Mouse (Mus musculus) hindbrain, embryonic 14.5 days (tissue): Measurements from ENCODE around the gene Lpp. TPM values are rescaled to one million over a fixed set of nuclear protein-coding genes. Genes with fewer than 3 reads are reported as not detected.

Experiments
- ATAC-seq: fragments of 200-750 bp; cut with Nextera tagmentation; 2 replicates; pipeline ENCODE4 v1.8.0; 2017; ENCODE audit warnings: moderate number of reproducible peaks, mild to moderate bottlenecking, moderate TSS enrichment, moderate library complexity; ENCODE audit not compliant: low FRiP score
- DNase-seq: peaks from one replicate; pipeline ENCODE4 v3.0.0-alpha.2; 2015; ENCODE audit warnings: low spot score
- H3K27ac ChIP-seq: fragments of 300-500 bp; sonication (generic); 2 replicates; pipeline ENCODE4 v1.5.1; 2014; ENCODE audit warnings: mild to moderate bottlenecking, moderate library complexity
- H3K27me3 ChIP-seq: fragments of 300-500 bp; sonication (generic); 2 replicates; pipeline ENCODE4 v1.6.1; 2014; ENCODE audit warnings: mild to moderate bottlenecking, low read length, mixed read lengths; ENCODE audit not compliant: control insufficient read depth, insufficient read depth
- H3K36me3 ChIP-seq: fragments of 300-500 bp; sonication (generic); replicated peaks from 2 replicates; pipeline ENCODE4 v1.6.1; 2014; ENCODE audit not compliant: control insufficient read depth, insufficient read depth
- H3K4me1 ChIP-seq: fragments of 300-500 bp; sonication (generic); replicated peaks from 2 replicates; pipeline ENCODE4 v1.6.1; 2014; ENCODE audit warnings: antibody characterized with exemption, low read length, mixed read lengths; ENCODE audit not compliant: control insufficient read depth, insufficient read depth
- H3K4me2 ChIP-seq: fragments of 300-500 bp; sonication (generic); replicated peaks from 2 replicates; pipeline ENCODE4 v1.6.1; 2014; ENCODE audit warnings: mild to moderate bottlenecking, moderate library complexity
- H3K4me3 ChIP-seq: fragments of 300-500 bp; sonication (generic); replicated peaks from 2 replicates; pipeline ENCODE4 v1.5.1; 2014; ENCODE audit warnings: mild to moderate bottlenecking, low read length
- H3K9ac ChIP-seq: fragments of 300-500 bp; sonication (generic); 2 replicates; pipeline ENCODE4 v1.6.1; 2014
- H3K9me3 ChIP-seq: fragments of 300-500 bp; sonication (generic); 2 replicates; pipeline ENCODE4 v1.6.1; 2016; ENCODE audit warnings: low read length; ENCODE audit not compliant: control insufficient read depth
- whole genome bisulfite sequencing: fragments of 180-500 bp; shearing (Covaris S2); extraction: QIAGEN DNeasy Blood & Tissue Kit; methylation state at CpG from one replicate; pipeline ENCODE4 v1.1.7; 2014; 5-methylcytosine and 5-hydroxymethylcytosine counted together
- polyA plus RNA-seq: library from polyadenylated mRNA; unstranded; fragments of >200 nt; fragmentation: Nextera tagmentation; extraction: Ambion mirVana; gene quantifications from 2 replicates; pipeline ENCODE4 v1.2.1, GENCODE M21; 2014

Gene Lpp
- polyA plus RNA-seq, 1 experiment from 2014 or later, result 13.0 TPM

DNA sequence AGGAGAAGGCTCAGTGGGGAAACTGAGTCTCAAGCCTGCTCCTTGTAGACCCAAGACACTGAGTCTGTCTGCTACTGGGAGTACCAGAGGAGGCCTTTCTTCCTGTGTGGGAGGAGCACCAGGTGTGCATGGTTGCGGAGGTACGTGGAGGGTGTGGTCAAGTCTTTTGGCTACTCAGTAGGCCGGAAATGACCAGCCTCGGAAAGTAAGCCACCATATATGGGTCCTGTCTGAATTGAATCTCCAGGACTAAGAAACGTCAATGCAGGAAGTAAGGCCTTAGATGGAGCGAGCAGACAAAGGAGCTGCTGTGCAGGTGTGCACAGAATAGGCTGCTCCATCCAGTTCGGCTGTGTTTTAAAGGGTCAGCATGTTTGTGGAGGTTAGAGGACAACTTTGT, 3.2 kb downstream of the Lpp start:
- no peaks in the 10 kb centered on the region for H3K36me3 ChIP-seq
- WGBS, result 95% methylated on average over 7 of the region's 7 CpGs
- no peak overlapping the region for H3K4me3 ChIP-seq
- H3K27ac ChIP-seq, result no peak overlapping the region
- H3K4me2 ChIP-seq, result no peak overlapping the region
- ATAC-seq (no peak), DNase-seq (no peak)
- H3K9ac ChIP-seq, result no peak overlapping the region
- no peaks in the 10 kb centered on the region for H3K9me3 ChIP-seq
- peaks cover 10% of the 10 kb centered on the region for H3K4me1 ChIP-seq
- H3K27me3 ChIP-seq, result no peaks in the 10 kb centered on the region

DNA sequence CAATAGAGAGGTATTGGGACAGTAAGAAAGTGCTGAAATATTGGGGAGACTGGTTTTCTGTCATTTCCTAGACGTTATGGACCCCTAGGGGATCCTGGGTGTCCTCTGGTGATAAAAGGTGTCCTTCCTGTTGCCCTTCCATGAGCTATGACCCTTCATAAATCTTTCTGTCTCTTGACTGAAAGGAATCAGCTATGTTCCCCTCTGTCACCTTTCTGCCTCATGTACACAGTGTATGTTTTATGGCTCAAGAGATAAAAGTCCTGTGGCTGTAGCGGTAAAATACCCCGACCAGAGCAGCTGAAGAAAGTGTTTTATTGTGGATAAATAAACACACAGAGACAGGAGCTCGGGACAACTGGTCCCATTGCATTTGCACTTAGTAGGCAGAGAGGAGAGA, 5.2 kb downstream of the Lpp start:
- H3K4me3 ChIP-seq, result no peak overlapping the region
- DNase-seq (no peak), ATAC-seq (no peak)
- no peak overlapping the region for H3K9ac ChIP-seq
- H3K36me3 ChIP-seq, result no peaks in the 10 kb centered on the region
- no peaks in the 10 kb centered on the region for H3K27me3 ChIP-seq
- H3K9me3 ChIP-seq, result no peaks in the 10 kb centered on the region
- H3K4me1 ChIP-seq, result peaks cover 10% of the 10 kb centered on the region
- H3K4me2 ChIP-seq, result no peak overlapping the region
- no peak overlapping the region for H3K27ac ChIP-seq
- 62% methylated on average over 4 of the region's 4 CpGs for WGBS

- peaks cover 10% of the 10 kb centered on the region for H3K4me1 ChIP-seq
- DNase-seq (no peak), ATAC-seq (no peak)
- no peaks in the 10 kb centered on the region for H3K36me3 ChIP-seq
- H3K4me3 ChIP-seq, result no peak overlapping the region
- H3K27ac ChIP-seq, result no peak overlapping the region
- no peak overlapping the region for H3K4me2 ChIP-seq
- H3K9ac ChIP-seq, result no peak overlapping the region
- WGBS, result 95% methylated on average over 3 of the region's 3 CpGs
- no peaks in the 10 kb centered on the region for H3K27me3 ChIP-seq
- no peaks in the 10 kb centered on the region for H3K9me3 ChIP-seq
Observed at GRCm38 (mm10) chr16:24398893-24399292, 5.6 kb downstream of the Lpp start.

DNA sequence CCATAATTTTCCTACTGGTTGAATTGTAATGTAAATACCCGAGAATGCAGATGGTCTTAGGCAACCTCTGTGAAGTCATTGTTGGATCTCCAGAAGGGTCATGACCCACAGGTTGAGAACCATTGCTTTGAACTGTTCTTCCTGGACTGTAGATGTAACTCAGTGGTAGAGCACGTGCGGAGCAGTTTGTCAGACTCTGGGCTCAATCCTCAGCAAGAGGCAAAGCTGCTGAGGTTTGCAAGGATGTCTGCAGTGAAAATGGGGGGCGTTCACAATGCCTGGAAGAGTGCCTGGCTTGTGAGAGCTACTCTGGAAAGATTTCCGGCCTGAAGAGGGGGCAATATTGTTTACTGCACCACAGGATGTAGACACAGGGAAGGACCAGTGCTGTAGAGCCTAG, 6.2 kb downstream of the Lpp start:
- Histone ChIP-seq H3K27me3 (no peaks in the 10 kb centered on the region), H3K4me2 (no peak overlapping the region), H3K9me3 (no peaks in the 10 kb centered on the region), H3K27ac (no peak overlapping the region), H3K4me3 (no peak overlapping the region), H3K4me1 (peaks cover 5% of the 10 kb centered on the region; the same call in 1 of the 2 replicates), H3K9ac (no peak overlapping the region), H3K36me3 (no peaks in the 10 kb centered on the region)
- DNase-seq, result no peak
- WGBS, result 71% methylated on average over 5 of the region's 5 CpGs
- no peak for ATAC-seq

DNA sequence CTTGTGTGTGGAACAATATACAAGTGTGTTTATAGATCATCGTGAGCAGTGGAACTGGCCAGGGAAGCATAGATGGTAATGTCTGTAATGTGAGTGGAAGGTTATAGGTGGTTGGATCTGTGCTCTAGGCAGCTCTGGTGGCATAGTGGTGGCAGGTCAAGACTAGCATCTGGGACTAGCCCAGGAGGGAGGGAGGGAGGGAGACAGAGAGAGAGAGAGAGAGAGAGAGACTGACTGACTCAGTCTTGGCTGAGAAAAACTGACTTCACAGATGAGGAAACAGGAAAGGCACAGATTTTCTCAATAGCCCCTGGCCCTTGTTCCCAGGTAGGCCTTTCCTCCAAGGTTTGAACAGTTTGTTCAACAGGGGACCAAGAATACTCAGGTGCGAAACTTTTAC, 7.5 kb downstream of the Lpp start:
- Histone ChIP-seq H3K4me2 (no peak overlapping the region), H3K9me3 (no peaks in the 10 kb centered on the region), H3K4me3 (no peak overlapping the region), H3K9ac (no peak overlapping the region), H3K27ac (no peak overlapping the region), H3K4me1 (no peaks in the 10 kb centered on the region), H3K36me3 (no peaks in the 10 kb centered on the region), H3K27me3 (no peaks in the 10 kb centered on the region)
- ATAC-seq, result no peak
- no peak for DNase-seq
- WGBS, result 95% methylated on average over 2 of the region's 2 CpGs

DNA sequence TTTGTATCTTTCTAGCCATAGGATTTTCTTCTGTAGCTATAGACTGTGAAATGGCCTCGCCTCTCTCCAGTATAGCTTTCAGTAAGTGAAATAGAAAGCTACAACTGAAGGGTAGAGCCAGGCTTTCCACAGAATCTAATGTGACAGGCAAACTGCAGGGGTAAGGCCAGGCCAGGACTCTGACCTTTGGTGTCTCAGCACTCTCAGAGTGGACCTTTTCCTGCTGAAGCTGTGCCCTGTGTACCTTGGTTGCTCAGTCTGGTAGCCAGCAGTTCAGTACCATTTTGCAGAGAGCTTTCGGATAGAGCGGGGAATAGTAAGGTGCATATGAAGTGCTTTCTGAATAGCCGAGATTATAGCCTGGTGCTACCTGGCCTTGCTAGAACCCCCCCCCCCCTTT, 9.5 kb downstream of the Lpp start:
- no peak overlapping the region for H3K9ac ChIP-seq
- 97% methylated on average over 4 of the region's 4 CpGs for WGBS
- H3K9me3 ChIP-seq, result peaks cover 10% of the 10 kb centered on the region; the same call in 1 of the 2 replicates
- ATAC-seq (no peak), DNase-seq (no peak)
- H3K27ac ChIP-seq, result no peak overlapping the region
- H3K4me3 ChIP-seq, result no peak overlapping the region
- no peaks in the 10 kb centered on the region for H3K27me3 ChIP-seq
- H3K36me3 ChIP-seq, result no peaks in the 10 kb centered on the region
- no peaks in the 10 kb centered on the region for H3K4me1 ChIP-seq
- H3K4me2 ChIP-seq, result no peak overlapping the region

DNA sequence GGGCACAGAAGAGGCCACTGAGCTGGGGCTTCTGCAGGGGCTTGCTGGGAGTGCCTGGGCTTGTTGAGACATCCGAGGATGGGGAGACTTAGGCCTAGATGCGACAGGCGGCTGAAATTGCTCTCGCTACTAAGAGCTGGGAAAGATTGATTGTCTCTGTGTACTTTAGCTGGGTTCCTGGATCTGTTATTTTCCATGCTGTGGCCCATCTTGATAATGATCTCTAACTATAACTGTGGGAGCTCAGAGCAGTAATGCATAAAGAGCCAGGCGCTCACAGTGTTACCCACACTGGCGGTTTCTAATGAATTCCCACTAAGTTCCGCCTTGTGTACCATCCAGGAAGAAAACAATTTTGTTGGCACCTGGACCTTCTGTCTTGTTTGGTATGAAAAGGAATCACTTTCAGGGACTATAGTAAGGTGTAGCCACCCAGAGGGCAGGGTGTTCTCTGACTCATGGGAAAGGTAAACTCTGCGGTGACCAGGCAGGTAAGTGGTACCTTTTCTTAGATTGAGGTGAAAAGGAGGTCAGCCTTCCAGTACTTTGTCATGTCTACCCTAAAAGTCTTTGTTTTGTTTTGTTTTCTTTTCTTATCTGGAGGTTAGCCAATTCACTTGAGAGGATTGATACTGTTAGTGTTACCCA, 10.6 kb downstream of the Lpp start:
- no peaks in the 10 kb centered on the region for H3K27me3 ChIP-seq
- no peaks in the 10 kb centered on the region for H3K36me3 ChIP-seq
- no peak overlapping the region for H3K27ac ChIP-seq
- DNase-seq (no peak), ATAC-seq (no peak)
- no peak overlapping the region for H3K4me3 ChIP-seq
- no peaks in the 10 kb centered on the region for H3K4me1 ChIP-seq
- H3K9me3 ChIP-seq, result peaks cover 10% of the 10 kb centered on the region; the same call in 1 of the 2 replicates
- H3K4me2 ChIP-seq, result no peak overlapping the region
- no peak overlapping the region for H3K9ac ChIP-seq
- WGBS, result 89% methylated on average over 8 of the region's 8 CpGs

DNA sequence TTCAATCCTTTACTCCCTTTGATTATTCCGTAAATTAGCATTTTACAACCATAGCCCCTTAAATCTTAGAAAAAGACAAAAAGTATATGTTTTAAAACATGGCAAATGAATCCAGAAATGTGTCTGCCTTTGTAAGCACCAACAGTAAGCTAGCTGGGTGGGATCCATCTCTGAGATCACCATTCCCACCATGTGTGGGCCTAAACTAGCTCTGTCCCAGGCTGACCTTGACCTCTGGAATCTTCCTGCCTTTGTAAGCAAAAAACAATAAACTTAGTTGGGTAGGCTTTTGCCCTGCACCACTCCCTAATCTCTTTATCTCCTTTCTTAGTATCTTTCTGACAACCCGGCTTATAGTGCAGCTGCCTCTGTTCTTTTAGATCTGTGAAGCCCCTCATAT, 13.2 kb downstream of the Lpp start:
- Histone ChIP-seq H3K4me3 (no peak overlapping the region), H3K36me3 (no peaks in the 10 kb centered on the region), H3K9me3 (peaks cover 10% of the 10 kb centered on the region; the same call in 1 of the 2 replicates), H3K27me3 (no peaks in the 10 kb centered on the region), H3K9ac (no peak overlapping the region), H3K4me1 (no peaks in the 10 kb centered on the region), H3K27ac (no peak overlapping the region), H3K4me2 (no peak overlapping the region)
- 95% methylated on average over 2 of the region's 2 CpGs for WGBS
- DNase-seq, result no peak
- ATAC-seq, result no peak

DNA sequence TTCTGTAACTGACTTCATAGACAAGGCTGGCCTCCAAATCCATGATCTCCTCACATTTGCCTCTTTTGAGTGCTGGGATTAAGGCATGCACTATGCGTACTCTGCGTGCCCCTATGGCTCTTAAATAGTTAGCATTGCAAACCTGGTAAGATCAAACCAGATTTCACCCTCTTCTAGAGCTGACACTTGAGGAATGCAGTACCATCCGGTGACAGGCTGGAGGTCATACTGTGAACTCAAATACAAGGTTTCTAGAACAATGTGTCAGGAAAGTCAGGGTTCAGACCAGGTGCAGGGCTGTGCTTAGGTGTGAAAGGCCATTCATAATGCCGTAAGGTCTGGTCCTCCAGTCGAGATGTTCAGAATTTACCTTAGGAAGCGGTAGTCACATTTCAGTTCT, 18.0 kb downstream of the Lpp start:
- no peak overlapping the region for H3K9ac ChIP-seq
- no peak for ATAC-seq
- H3K9me3 ChIP-seq, result peaks cover 6% of the 10 kb centered on the region; the same call in 1 of the 2 replicates
- H3K4me1 ChIP-seq, result no peaks in the 10 kb centered on the region
- no peak overlapping the region for H3K27ac ChIP-seq
- no peak for DNase-seq
- H3K27me3 ChIP-seq, result no peaks in the 10 kb centered on the region
- WGBS, result 95% methylated on average over 6 of the region's 6 CpGs
- no peak overlapping the region for H3K4me3 ChIP-seq
- H3K4me2 ChIP-seq, result no peak overlapping the region
- H3K36me3 ChIP-seq, result no peaks in the 10 kb centered on the region

DNA sequence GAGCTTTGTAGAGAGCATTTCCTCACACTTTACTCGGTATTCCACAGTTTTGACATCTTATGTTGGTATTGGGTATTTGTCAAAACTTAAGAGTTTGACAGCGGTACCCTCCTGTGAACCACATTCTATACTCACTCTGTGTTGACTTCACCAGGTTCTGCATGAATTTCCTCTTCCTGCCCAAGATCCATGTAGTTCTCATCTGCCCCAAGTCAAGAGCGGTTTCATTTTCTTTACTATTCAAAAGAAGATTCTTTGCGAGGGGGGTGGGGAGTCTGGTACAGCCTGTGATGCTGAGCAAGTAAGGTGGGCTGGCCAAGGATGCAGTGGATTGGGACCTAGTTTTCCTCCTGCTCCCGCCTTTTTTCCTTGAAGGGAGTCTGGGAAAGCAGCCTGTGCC, 18.9 kb downstream of the Lpp start:
- no peaks in the 10 kb centered on the region for H3K36me3 ChIP-seq
- no peaks in the 10 kb centered on the region for H3K9me3 ChIP-seq
- H3K4me3 ChIP-seq, result no peak overlapping the region
- no peak for ATAC-seq
- no peaks in the 10 kb centered on the region for H3K4me1 ChIP-seq
- WGBS, result 86% methylated on average over 5 of the region's 5 CpGs
- H3K9ac ChIP-seq, result no peak overlapping the region
- no peaks in the 10 kb centered on the region for H3K27me3 ChIP-seq
- DNase-seq, result no peak
- H3K4me2 ChIP-seq, result no peak overlapping the region
- no peak overlapping the region for H3K27ac ChIP-seq
